Mouse (Mus musculus): ENCODE data around the gene Prmt8. TPM values are rescaled to one million over a fixed set of nuclear protein-coding genes. Genes with fewer than 3 reads are reported as not detected.

Prmt8 gene
- polyA plus RNA-seq, 1 experiment from 2014 or later: 18.3 TPM

DNA sequence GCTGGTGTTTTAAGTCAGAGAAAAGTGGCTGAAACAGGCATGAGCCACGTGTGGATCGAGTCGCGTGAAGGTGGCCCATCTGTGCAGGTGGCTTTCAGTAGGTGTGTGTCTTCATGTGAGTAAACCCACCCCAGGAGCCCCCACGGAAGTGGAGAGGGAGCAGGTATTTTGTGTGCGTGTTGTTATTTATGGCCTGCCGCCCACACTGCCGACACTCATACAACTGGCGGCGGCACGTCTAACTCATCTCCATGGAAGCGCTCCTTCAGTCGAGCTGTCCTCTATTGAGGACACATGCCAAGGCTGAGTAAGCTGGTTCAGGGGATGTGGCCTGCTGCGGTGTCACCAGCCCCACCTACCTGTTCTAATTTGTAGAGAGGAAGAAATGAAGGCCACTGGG, 49.4 kb downstream of the Prmt8 start:
- no peaks in the 10 kb centered on the region for H3K27me3 ChIP-seq (ENCODE audit: low read depth, poor library complexity, severe bottlenecking)
- peaks cover 64% of the 10 kb centered on the region for H3K4me1 ChIP-seq
- no peak for DNase-seq (ENCODE audit: low spot score)
- 90% methylated on average over 14 of the region's 14 CpGs for WGBS
- no peak overlapping the region for H3K4me3 ChIP-seq
- peak overlapping the region; percentile 47; the same call in 1 of the 2 replicates for H3K27ac ChIP-seq (replicated peaks)
- no peaks in the 10 kb centered on the region for H3K9me3 ChIP-seq (replicated peaks)
- peaks cover 8% of the 10 kb centered on the region; the same call in 1 of the 2 replicates for H3K36me3 ChIP-seq

DNA sequence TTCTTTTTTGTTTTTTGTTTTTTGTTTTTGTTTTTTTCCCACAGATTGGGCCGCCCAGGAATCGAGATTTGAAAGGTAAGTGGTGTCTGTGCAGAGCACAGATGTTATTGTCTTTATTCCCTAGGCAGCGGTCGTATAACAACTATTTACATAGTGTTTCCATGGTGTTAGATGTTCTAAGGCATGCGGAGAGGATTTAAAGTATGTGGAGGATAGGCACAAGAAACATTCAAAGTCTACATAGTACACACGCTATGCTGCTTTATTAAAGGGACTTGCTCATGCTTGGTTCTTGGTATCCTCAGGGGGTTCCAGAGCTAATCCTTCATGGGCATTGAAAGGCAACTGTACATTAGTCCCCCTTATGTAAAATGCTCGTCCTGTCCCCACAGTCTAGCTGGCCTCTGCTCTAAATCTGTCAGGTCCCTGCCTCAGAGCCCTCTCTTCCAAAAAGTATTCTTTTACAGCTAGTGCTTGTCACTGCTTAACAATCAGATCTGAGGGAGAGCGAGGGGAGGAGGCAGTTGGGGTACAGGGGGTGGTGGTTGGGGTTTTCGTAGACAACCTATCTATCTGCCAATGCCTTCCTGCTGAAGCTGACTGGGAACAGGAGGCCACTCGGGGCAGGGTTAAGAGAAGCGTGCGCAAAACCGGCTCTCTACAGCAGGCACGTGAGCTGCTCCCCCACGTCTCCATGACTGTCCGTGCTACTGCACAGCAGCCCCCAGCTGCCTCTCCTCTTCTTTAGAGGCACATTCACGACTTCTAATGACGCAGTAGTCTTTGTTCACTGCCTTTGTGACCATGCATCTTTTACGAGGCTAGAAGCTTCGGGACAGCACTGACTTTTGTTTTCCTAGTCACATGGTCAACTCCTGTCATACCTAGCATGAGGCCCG, 51.8 kb downstream of the Prmt8 start:
- Histone ChIP-seq H3K4me3 (peak overlapping the region; percentile 25; the same call in 1 of the 2 replicates), H3K9me3 (replicated peaks) (no peaks in the 10 kb centered on the region), H3K27ac (replicated peaks) (peak overlapping the region; percentile 84), H3K4me1 (peaks cover 50% of the 10 kb centered on the region), H3K27me3 (ENCODE audit: low read depth, poor library complexity, severe bottlenecking) (0 out of 2 replicates have a peak, but pooled peaks cover 3% of the 10 kb centered on the region), H3K36me3 (no peaks in the 10 kb centered on the region)
- WGBS: 44% methylated on average over 21 of the region's 21 CpGs
- peak; percentile 58 for DNase-seq (ENCODE audit: low spot score)

DNA sequence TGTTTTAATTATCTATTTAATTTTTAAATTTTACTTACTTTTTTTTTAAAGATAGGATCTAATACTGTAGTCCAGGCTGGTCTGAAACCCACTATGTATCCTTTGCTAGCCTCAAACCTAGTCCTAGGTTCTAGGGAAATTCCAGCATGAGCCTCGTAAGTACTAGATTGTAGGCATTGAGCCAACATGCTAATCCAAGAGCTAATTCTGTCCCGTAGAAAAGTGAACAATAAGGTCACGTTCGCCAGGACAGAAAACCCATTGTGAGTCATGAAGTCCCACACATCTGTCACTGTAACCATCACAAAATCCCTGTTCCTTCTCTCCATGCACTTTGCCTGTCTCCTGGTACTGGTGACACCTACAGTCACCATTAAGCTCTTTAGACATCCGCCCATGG, 53.8 kb downstream of the Prmt8 start:
- Histone ChIP-seq H3K27ac (replicated peaks) (no peak overlapping the region), H3K4me3 (no peak overlapping the region), H3K4me1 (peaks cover 49% of the 10 kb centered on the region), H3K27me3 (ENCODE audit: low read depth, poor library complexity, severe bottlenecking) (peaks cover 20% of the 10 kb centered on the region), H3K9me3 (replicated peaks) (no peaks in the 10 kb centered on the region), H3K36me3 (peaks cover 19% of the 10 kb centered on the region)
- no peak for DNase-seq (ENCODE audit: low spot score)
- 88% methylated on average over 5 of the region's 5 CpGs for WGBS

DNA sequence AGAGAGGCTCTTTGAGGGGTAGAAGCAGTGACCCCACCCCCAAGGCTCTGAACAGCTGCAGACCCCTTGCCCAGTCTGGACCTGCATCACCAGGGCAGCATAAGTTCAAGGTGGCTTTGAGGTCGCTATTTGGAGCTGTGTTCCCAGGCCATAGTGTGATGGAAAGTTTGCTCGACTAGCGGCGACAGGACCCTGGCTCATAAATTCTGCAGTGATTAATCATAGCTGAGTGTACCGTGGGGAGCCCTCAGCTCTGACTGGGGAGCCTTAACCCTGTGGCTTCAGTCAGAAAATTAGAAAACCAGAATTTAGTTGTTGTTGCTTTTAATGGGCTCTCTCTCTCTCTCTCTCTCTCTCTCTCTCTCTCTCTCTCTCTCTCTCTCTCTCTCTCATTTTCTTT, 54.4 kb downstream of the Prmt8 start:
- Histone ChIP-seq H3K4me1 (peaks cover 43% of the 10 kb centered on the region), H3K27me3 (ENCODE audit: low read depth, poor library complexity, severe bottlenecking) (peaks cover 25% of the 10 kb centered on the region), H3K36me3 (peaks cover 22% of the 10 kb centered on the region), H3K9me3 (replicated peaks) (no peaks in the 10 kb centered on the region), H3K27ac (replicated peaks) (no peak overlapping the region), H3K4me3 (no peak overlapping the region)
- WGBS: 90% methylated on average over 5 of the region's 5 CpGs
- DNase-seq (ENCODE audit: low spot score): no peak

DNA sequence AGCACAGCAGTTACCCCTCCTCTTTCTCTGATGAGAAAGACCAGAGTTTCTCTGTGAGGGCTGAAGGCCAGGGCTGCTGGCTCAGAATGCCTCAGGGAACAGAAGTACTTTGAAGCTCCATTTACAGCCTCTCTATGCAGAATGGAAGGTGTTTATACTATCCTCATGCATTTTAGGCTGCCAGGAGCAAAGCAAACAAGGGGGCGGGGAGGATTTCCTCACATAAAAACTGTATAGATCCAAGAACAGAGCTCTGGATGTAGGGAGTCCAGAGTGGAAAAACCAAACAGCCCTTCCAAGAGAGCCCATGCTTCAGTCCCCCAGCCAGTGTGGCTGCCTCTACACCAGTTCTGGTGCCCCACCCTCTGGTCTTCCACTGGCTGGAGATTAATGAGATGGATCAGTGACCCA, 61.0 kb downstream of the Prmt8 start:
- peaks cover 39% of the 10 kb centered on the region for H3K36me3 ChIP-seq
- no peaks in the 10 kb centered on the region for H3K9me3 ChIP-seq (replicated peaks)
- H3K4me1 ChIP-seq: peaks cover 28% of the 10 kb centered on the region
- H3K27ac ChIP-seq (replicated peaks): peak overlapping the region; percentile 64
- WGBS: 75% methylated on average over 1 of the region's 1 CpGs
- DNase-seq (ENCODE audit: low spot score): no peak
- no peak overlapping the region for H3K4me3 ChIP-seq
- peaks cover 69% of the 10 kb centered on the region for H3K27me3 ChIP-seq (ENCODE audit: low read depth, poor library complexity, severe bottlenecking)

DNA sequence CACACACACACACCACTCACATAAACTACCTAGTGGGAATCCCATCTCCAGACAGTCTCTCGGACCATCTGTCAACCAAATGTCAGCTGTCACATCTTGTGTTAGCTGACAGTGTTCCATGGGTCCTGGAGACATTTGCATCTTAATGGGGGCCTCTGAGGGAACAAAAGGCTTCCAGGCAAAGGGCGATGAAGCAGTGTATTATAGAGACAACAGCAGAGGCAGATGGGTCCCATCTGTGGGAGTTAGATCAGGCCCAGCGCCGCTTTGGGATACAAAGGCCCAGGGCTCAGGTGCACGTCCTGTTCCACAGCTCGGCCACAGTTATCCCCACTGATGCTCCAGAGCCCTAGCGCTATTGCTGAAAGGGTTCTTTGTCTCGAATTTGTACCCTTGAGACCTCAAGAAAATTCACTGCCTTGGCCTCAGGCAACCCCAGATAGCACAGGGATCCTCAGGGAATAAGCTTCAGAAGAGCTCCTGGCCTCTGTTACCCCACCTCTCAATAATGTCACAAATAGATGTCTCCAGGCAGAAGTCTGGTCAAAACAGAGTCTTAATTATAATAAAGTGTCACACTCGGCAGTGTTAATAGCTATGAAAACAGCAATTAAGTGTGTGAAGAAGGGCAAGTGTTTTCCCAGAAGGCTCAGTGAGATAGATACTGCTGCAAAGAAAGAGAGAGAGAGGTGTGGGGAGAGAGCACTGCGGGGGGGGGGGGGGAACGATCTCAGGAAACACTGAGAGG, 68.1 kb downstream of the Prmt8 start:
- peaks cover 40% of the 10 kb centered on the region for H3K36me3 ChIP-seq
- H3K4me3 ChIP-seq: no peak overlapping the region; the same call in 1 of the 2 replicates
- peaks cover 39% of the 10 kb centered on the region for H3K27me3 ChIP-seq (ENCODE audit: low read depth, poor library complexity, severe bottlenecking)
- no peaks in the 10 kb centered on the region for H3K9me3 ChIP-seq (replicated peaks)
- H3K27ac ChIP-seq (replicated peaks): peak overlapping the region; percentile 86
- peak; percentile 78 for DNase-seq (ENCODE audit: low spot score)
- H3K4me1 ChIP-seq: peaks cover 46% of the 10 kb centered on the region
- 24% methylated on average over 10 of the region's 11 CpGs for WGBS

DNA sequence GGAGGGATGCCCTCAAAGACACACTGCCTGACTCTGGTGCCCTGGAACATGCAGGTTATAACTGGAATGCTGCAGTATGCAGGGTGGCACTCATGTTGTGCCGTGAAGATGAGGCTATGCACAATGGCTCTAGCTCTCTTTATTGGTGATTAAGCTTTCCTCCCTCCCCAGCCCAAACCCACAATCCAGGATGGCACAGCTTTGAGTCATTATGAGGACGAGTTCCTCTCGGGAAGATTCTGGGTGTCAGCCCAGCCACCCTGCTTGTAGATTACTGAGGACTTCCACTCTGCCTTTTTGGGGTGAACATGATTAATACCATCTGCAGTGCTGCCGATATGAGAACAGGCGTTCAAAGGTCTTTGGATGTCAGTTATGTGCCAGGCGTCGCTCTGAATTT, 75.6 kb downstream of the Prmt8 start:
- 0 out of 2 replicates have a peak overlapping the region, but pooled peaks have one; percentile 17 for H3K27ac ChIP-seq (replicated peaks)
- peaks cover 67% of the 10 kb centered on the region for H3K36me3 ChIP-seq
- 93% methylated on average over 7 of the region's 7 CpGs for WGBS
- peaks cover 15% of the 10 kb centered on the region for H3K4me1 ChIP-seq
- DNase-seq (ENCODE audit: low spot score): no peak
- H3K27me3 ChIP-seq (ENCODE audit: low read depth, poor library complexity, severe bottlenecking): no peaks in the 10 kb centered on the region
- H3K4me3 ChIP-seq: no peak overlapping the region
- no peaks in the 10 kb centered on the region for H3K9me3 ChIP-seq (replicated peaks)

DNA sequence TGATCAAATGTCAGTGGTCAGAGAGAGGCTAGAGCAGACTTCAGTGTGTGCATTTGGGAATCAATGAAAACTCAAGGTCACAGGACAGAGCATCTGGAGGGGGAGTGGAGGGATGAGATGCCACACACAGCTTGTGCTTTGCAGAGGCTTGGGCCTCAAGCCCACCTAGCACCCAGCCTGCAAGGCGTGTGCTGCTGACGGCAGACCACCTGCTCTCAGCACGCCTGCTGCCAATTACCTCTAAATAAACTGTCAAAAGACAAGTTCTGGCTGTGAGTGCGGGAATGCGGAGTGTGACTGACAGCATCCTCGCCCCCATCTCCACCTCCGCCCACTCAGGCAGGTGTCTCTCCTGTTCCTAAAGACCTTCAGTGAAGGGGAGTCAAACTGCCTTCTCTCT, 77.0 kb downstream of the Prmt8 start:
- no peak for DNase-seq (ENCODE audit: low spot score)
- Histone ChIP-seq H3K4me3 (no peak overlapping the region), H3K27ac (replicated peaks) (no peak overlapping the region), H3K27me3 (ENCODE audit: low read depth, poor library complexity, severe bottlenecking) (no peaks in the 10 kb centered on the region), H3K4me1 (peaks cover 13% of the 10 kb centered on the region), H3K9me3 (replicated peaks) (no peaks in the 10 kb centered on the region), H3K36me3 (peaks cover 55% of the 10 kb centered on the region)
- 78% methylated on average over 7 of the region's 7 CpGs for WGBS

DNA sequence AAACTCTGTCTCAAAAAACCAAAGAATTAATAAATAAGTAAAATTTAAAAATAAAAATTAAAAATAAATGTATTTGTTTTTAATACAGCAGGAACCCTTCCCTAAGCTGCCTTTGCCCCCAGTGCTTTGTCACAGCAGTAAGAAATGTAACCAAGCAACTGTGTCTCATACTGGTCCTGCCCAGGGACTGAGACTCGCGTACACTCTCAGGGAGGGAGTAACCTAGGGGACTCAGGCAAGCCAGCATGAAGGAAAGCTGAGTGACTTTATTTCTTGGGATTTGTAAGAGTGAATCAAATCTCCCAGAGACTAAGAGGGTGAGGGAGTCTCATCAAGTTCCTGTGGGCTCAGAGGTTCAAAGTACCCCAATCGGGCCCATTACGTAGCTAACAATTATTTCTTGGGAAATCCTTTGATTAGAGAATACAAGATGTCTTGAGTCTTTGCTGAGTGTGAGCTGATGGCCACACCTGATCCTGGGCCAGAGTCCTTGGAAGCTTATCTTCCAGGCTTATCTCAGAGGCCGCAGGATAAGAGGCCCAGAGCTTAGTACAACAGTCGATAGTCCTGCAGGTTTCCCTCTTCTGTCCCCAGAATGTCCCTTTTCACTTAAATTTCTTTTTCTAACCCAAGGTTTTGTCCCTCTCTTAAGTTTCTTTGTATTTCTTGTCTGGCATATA, 82.0 kb downstream of the Prmt8 start:
- Histone ChIP-seq H3K27me3 (ENCODE audit: low read depth, poor library complexity, severe bottlenecking) (no peaks in the 10 kb centered on the region), H3K4me3 (no peak overlapping the region), H3K9me3 (replicated peaks) (no peaks in the 10 kb centered on the region), H3K27ac (replicated peaks) (no peak overlapping the region), H3K4me1 (peaks cover 9% of the 10 kb centered on the region), H3K36me3 (peaks cover 18% of the 10 kb centered on the region)
- WGBS: 89% methylated on average over 6 of the region's 6 CpGs
- DNase-seq (ENCODE audit: low spot score): no peak

DNA sequence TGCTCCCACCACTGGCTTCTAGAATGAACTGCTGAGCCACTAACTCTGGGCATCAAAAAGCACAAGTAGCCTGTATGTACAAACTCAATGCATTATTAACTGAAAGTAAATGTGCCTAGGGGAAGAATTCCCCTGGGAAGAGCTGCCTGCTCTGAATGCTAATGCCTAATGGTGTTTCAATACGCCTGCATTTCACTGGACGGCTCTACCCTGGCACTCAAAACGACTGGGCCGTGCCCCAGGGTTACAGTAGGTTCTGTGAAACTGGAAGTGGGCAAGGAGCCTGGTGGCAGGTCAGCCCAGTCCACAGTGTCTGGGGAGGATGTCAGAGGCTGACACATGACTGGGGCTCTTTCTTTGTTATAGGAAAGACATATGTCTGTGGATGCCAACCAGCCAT, 84.3 kb downstream of the Prmt8 start:
- H3K9me3 ChIP-seq (replicated peaks): no peaks in the 10 kb centered on the region
- 85% methylated on average over 4 of the region's 4 CpGs for WGBS
- no peaks in the 10 kb centered on the region for H3K27me3 ChIP-seq (ENCODE audit: low read depth, poor library complexity, severe bottlenecking)
- peaks cover 7% of the 10 kb centered on the region; the same call in 1 of the 2 replicates for H3K36me3 ChIP-seq
- no peak overlapping the region for H3K27ac ChIP-seq (replicated peaks)
- no peak overlapping the region for H3K4me3 ChIP-seq
- H3K4me1 ChIP-seq: no peaks in the 10 kb centered on the region
- DNase-seq (ENCODE audit: low spot score): no peak

DNA sequence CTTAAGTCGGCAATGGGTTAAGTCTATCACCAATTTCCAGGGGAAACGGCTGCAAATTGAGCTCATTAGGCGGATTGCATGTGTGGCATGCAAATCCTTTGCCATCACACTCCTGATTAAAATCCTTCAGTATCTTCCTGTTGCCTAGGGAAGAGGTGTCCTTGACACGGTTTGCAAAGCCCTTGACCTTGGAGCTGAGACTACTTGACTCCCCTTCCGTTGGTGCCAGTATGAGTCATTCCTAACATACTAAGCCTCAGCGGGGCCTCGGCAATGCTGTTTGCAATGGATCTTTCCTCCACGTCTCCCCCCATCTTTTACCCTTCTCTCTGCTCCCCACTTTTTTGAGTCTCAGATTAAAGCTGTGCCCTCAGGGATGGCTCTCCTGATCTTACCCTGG, 85.7 kb downstream of the Prmt8 start:
- H3K27ac ChIP-seq (replicated peaks): no peak overlapping the region
- DNase-seq (ENCODE audit: low spot score): no peak
- WGBS: 81% methylated on average over 8 of the region's 8 CpGs
- H3K27me3 ChIP-seq (ENCODE audit: low read depth, poor library complexity, severe bottlenecking): no peaks in the 10 kb centered on the region
- no peaks in the 10 kb centered on the region for H3K4me1 ChIP-seq
- no peak overlapping the region for H3K4me3 ChIP-seq
- H3K9me3 ChIP-seq (replicated peaks): no peaks in the 10 kb centered on the region
- H3K36me3 ChIP-seq: no peaks in the 10 kb centered on the region

DNA sequence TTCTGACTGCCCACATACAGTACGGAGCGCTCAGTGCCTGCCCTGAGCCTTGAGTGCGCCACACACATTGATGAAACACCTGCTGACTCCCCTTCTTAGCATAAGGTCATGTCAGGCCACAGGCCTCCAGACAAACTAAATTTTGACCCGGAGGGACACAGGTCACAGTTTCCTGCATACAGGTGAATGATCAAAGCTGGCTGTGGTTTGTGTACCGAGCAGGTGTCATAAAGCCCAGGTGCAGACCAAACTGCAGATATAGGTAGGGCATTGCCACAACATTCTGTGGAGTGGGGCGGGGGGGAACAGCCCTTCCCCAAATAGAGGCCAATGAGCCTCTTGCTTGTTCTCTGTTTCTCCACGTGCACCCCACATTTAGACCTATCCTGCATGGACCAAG, 88.5 kb downstream of the Prmt8 start:
- 87% methylated on average over 7 of the region's 7 CpGs for WGBS

More for the DNA sequence above, 88.5 kb downstream of the Prmt8 start:
- DNase-seq (ENCODE audit: low spot score): no peak
- Histone ChIP-seq H3K27me3 (ENCODE audit: low read depth, poor library complexity, severe bottlenecking) (no peaks in the 10 kb centered on the region), H3K4me1 (no peaks in the 10 kb centered on the region), H3K27ac (replicated peaks) (no peak overlapping the region), H3K9me3 (replicated peaks) (no peaks in the 10 kb centered on the region), H3K36me3 (no peaks in the 10 kb centered on the region), H3K4me3 (no peak overlapping the region)
